Mouse (Mus musculus) heart, adult 2 months (tissue): Measurements from ENCODE around the gene Tpd52l2.

Experiments
- CTCF ChIP-seq: fragments of 200-600 bp; IDR thresholded peaks from 2 replicates; pipeline ENCODE4 v1.8.1; 2022; ENCODE audit warnings: antibody characterized with exemption, mild to moderate bottlenecking, moderate library complexity
- EP300 ChIP-seq: fragments of 200-500 bp; IDR thresholded peaks from 2 replicates; pipeline ENCODE4 v1.6.1; 2011; ENCODE audit warnings: low read depth, low read length, control low read depth; ENCODE audit not compliant: insufficient read depth
- POLR2A ChIP-seq: fragments of 200-500 bp; IDR thresholded peaks from 2 replicates; pipeline ENCODE4 v1.6.1; 2011; ENCODE audit warnings: mild to moderate bottlenecking, low read depth, low read length, control low read depth; ENCODE audit not compliant: insufficient read depth

DNA sequence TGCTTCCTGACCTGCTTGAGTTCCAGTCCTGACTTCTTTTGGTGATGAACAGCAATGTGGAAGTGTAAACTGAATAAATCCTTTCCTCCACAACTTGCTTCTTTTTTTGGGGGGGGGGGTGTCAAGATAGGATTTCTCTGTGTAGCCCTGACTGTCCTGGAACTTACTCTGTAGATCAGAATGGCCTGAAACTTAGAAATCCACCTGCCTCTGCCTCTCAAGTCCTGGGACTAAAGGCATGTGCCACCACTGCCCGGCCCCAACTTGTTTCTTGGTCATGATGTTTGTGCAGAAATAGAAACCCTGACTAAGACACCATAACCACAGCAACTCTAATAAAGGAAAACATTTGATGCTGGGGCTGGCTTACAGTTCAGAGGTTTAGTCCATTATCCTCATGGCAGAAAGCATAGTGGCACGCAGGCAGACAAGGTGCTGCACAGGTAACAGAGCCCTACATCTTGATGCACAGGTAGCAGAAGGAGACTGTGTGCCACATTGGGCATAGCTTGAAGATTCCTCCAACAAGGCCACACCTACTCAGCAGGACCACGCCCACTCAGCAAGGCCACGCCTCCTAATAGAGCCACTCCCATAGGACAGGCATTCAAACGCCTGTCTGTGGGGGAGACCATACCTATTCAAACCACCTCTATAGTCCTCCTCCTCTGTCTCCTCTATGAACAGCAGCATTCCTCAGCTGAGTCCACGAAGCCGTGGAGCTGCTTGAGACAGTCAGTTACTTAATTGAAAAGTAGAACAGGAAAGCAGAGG, 5.3 kb upstream of the Tpd52l2 start:
- TF ChIP-seq CTCF (no peak), POLR2A (no peak), EP300 (no peak)
